Mouse (Mus musculus) bone marrow, adult 2 months (tissue): ENCODE measurements around the gene Gnl1.

Experiments
- CTCF ChIP-seq: fragments of 200-500 bp; IDR thresholded peaks from 2 replicates; pipeline ENCODE4 v1.5.1; 2011; ENCODE audit warnings: low read length, control low read depth; ENCODE audit not compliant: control insufficient read depth, insufficient read depth
- POLR2A ChIP-seq: fragments of 200-500 bp; IDR thresholded peaks from 2 replicates; pipeline ENCODE4 v1.6.1; 2011; ENCODE audit warnings: low read depth, mild to moderate bottlenecking, control low read depth, low read length, borderline replicate concordance; ENCODE audit not compliant: control insufficient read depth

DNA sequence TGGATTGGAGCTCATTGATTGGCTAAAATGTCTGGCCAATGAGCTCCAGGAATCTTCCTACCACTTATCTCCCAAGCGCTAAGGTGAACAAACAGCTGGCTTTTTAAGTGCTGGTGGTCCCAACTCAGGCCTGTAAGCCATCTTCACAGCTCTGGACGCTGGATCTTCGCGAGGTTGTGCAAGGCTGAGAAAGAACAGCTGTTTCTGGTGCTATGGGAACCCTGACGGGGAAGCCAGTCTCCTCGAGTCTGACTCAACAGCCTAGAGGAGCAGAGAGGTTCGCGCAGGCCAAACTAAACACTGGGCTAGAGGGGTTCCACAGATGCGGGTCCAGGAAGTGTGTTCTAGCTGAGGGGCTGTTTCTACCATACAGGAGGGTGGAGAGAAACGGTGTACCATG lies 12.1 kb downstream of the Gnl1 start:
- TF ChIP-seq CTCF (no peak), POLR2A (no peak)
